Comparison of ENCODE assay signal across 23 mouse cellular contexts in the genomic region with DNA sequence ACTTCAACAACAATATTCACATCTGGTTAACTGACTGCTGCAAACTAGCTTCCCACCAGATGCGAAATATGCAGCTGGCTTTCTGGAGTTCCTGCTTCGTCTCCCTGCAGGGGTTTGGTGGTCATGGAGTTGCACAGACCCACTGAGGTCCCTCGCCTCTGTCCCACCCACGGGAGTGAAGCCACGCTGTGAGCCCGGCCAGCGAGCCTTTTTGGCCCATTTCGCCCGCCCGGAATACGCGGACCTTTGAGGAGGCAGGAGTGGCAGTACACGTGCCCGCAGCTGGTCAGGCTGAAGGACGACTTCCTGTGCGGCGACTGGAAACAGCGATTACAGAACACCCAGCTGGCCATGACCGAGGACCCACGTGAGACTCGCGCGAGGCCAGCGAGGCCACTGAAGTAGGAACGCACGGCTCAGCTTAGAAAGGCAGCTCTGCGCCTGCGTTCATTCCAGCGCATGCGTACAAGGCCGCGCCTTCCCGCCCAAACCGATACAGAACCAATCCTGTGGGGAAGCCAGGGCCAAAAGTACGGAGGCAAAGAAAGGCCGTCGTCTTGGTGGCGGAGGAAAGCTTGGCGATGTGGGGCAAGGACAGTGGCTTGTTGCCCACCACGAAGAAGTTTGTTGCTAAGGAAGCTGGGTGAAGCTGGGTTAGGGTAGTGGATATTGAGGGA. TPM values are rescaled to one million over a fixed set of nuclear protein-coding genes. Genes with fewer than 3 reads are reported as not detected.
DNase-seq lines count a peak whose midpoint lies in the region; ATAC-seq and TF ChIP-seq lines count a peak whose summit lies in the region.
"Had no signal": no experiment of that assay in that cellular context is flagged by ENCODE, and none has a peak within 500 bp of the region (broad histone marks: within the 10 kb centered on the region; RNA-seq: fewer than 3 reads in every experiment).

Gene Rnf212, minus strand, starts transcription at position 353 of the 677 bp plus-strand sequence.

- no peaks in the 10 kb centered on the region for H3K27me3 ChIP-seq in testis, adult 2 months (ENCODE audit: control insufficient read depth, insufficient read depth, low read length)
- H3K27me3 ChIP-seq: embryonic facial prominence, embryonic 12.5 days; forebrain, embryonic 13.5 days; heart, embryonic 15.5 days had no signal

- no peaks in the 10 kb centered on the region for H3K36me3 ChIP-seq in ES-E14 (ENCODE audit: control insufficient read depth, insufficient read depth, low read length, poor library complexity, severe bottlenecking)
- H3K36me3 ChIP-seq in testis, adult 2 months (ENCODE audit: control insufficient read depth, insufficient read depth, low read length) = no peaks in the 10 kb centered on the region
- H3K36me3 ChIP-seq: embryonic facial prominence, embryonic 12.5 days; heart, embryonic 15.5 days; hindbrain, embryonic 10.5 days had no signal

- H3K4me3 ChIP-seq in ES-E14 (ENCODE audit: insufficient read depth in 1 of 2, low read depth in 1 of 2, low read length in 2 of 2, poor library complexity in 1 of 2, severe bottlenecking in 1 of 2) = peak within 1 kb of the TSS in 1 of 2 experiments; percentile 51; a peak in 3 of 4 replicates
- H3K4me3 ChIP-seq in testis, adult 2 months (ENCODE audit: control insufficient read depth, low read depth, low read length) = peak within 1 kb of the TSS; percentile 86
- H3K4me3 ChIP-seq: embryonic facial prominence, embryonic 12.5 days; forebrain, embryonic 13.5 days; heart, adult 2 months; heart, embryonic 15.5 days; hindbrain, embryonic 10.5 days had no signal

- ATAC-seq in erythroid progenitor cell, adult 5-6 weeks (replicated peaks; ENCODE audit: low FRiP score, poor library complexity, severe bottlenecking) = no peak
- ATAC-seq: forebrain, embryonic 13.5 days; forebrain, postnatal 0 days had no signal

- peak within 1 kb of the TSS; percentile 6; the same call in 1 of the 2 replicates for H3K9ac ChIP-seq in ES-E14 (ENCODE audit: insufficient read depth, low read depth, low read length, poor library complexity, severe bottlenecking)
- H3K9ac ChIP-seq: embryonic facial prominence, embryonic 12.5 days; forebrain, embryonic 13.5 days; forebrain, postnatal 0 days; heart, embryonic 15.5 days; hindbrain, embryonic 14.5 days had no signal

- peak; percentile 94 for TF ChIP-seq POLR2A in testis, adult 2 months (IDR thresholded peaks at IDR 0.05; ENCODE audit: control insufficient read depth, low read depth, low read length)

- TF ChIP-seq CTCF in testis, adult 2 months (IDR thresholded peaks at IDR 0.05; ENCODE audit: control insufficient read depth, insufficient read depth, insufficient replicate concordance, low read depth, low read length) = no peak

- no peaks in the 10 kb centered on the region for H3K9me3 ChIP-seq in ES-E14 (ENCODE audit: control insufficient read depth, insufficient read depth, low read depth, low read length)
- H3K9me3 ChIP-seq: embryonic facial prominence, embryonic 12.5 days; forebrain, embryonic 13.5 days; heart, embryonic 15.5 days had no signal

- DNase-seq in embryo, embryonic 11 days = peak; percentile 0
- DNase-seq in embryo, embryonic 9.5 days (ENCODE audit: extremely low spot score) = no peak
- DNase-seq in 3134 (ENCODE audit: extremely low read depth, insufficient read length, low spot score) (peak; percentile 5), ES-E14 (ENCODE audit: low read depth, low spot score) (peak; percentile 54)
- no peak for DNase-seq in right cerebral cortex, postnatal 14 days
- DNase-seq in left cerebral cortex, adult 11 months (ENCODE audit: low spot score) = no peak
- DNase-seq: adrenal gland, adult 8-10 months; adrenal gland, postnatal 36 days; cerebellum, adult 2 months; forebrain, postnatal 0 days; heart, adult 2 months; heart, postnatal 14 days; kidney, adult 11 months had no signal

- H3K27ac ChIP-seq in ES-E14 (ENCODE audit: insufficient read depth, low read depth, low read length, poor library complexity, severe bottlenecking) = no peak within 1 kb of the TSS
- H3K27ac ChIP-seq in testis, adult 2 months (ENCODE audit: control insufficient read depth, insufficient read depth, low read depth, low read length) = peak within 1 kb of the TSS; percentile 76
- H3K27ac ChIP-seq: embryonic facial prominence, embryonic 12.5 days; forebrain, embryonic 13.5 days; heart, adult 2 months; heart, embryonic 15.5 days; hindbrain, embryonic 10.5 days; hindbrain, embryonic 14.5 days had no signal

- peaks cover 0 to 3% of the 10 kb centered on the region in 2 experiments; a peak in 1 of 4 replicates for H3K4me1 ChIP-seq in ES-E14 (ENCODE audit: control insufficient read depth in 2 of 2, insufficient read depth in 2 of 2, low read length in 2 of 2, poor library complexity in 1 of 2)
- no peaks in the 10 kb centered on the region; the same call in 1 of the 2 replicates for H3K4me1 ChIP-seq in testis, adult 2 months (ENCODE audit: control insufficient read depth, insufficient read depth, low read length)
- H3K4me1 ChIP-seq: embryonic facial prominence, embryonic 12.5 days; forebrain, embryonic 13.5 days; heart, embryonic 15.5 days; hindbrain, embryonic 10.5 days had no signal

- in situ Hi-C loops in ES-E14 (cut with MboI; ENCODE audit: low sequenced_read_pairs in 2 of 2, unreplicated experiment in 2 of 2) = no loop called here

TF ChIP-seq in ES-E14, 5 proteins besides CTCF, POLR2A, EP300 and RAD21:
- no peak for TF ChIP-seq ZC3H11A (IDR thresholded peaks at IDR 0.05; ENCODE audit: borderline replicate concordance, low read depth, low read length)
- TF ChIP-seq ZNF384 (IDR thresholded peaks at IDR 0.05; ENCODE audit: low read depth, low read length) = no peak
- no peak for TF ChIP-seq HCFC1 (IDR thresholded peaks at IDR 0.05; ENCODE audit: borderline replicate concordance, insufficient read depth, low read length)
- no peak for TF ChIP-seq MAFK (IDR thresholded peaks at IDR 0.05; ENCODE audit: insufficient read depth, low read depth, low read length)
- TF ChIP-seq CHD2 (IDR thresholded peaks at IDR 0.05; ENCODE audit: low read depth, low read length) = no peak

RNA-seq across cellular contexts. Expression of gene Rnf212, which starts in this region (rescaled TPM):
- total RNA-seq in ES-E14 (2012; rRNA removed) = 0.31 TPM in 1 of 2 replicates, not detected in the other
- polyA plus RNA-seq in testis, adult 2 months (2012; rRNA removed) = 11.6 and 16.4 TPM in 2 replicates
- 7.1 and 9.7 TPM in 2 replicates for total RNA-seq in erythroid progenitor cell, adult 5-6 weeks (2015; ENCODE audit: low replicate concordance)
- total RNA-seq in erythroid progenitor cell, adult 5-6 weeks (2017; ENCODE audit: low replicate concordance) = 13.5 and 16.0 TPM in 2 replicates
- total RNA-seq: adrenal gland, adult 8-10 months; adrenal gland, postnatal 36 days; forebrain, postnatal 0 days; gastrocnemius, adult 8-10 months; gastrocnemius, postnatal 4 days; heart, adult 2 months; heart, postnatal 14 days had no signal
- polyA plus RNA-seq: C2C12; cerebellum, adult 2 months; forebrain, embryonic 13.5 days; forebrain, postnatal 0 days; heart, adult 2 months; heart, embryonic 15.5 days; hindbrain, embryonic 14.5 days had no signal

Comparison
In these comparisons a context has a peak if more than half of its experiments do, and no peak if none do; other contexts are left out.
1. DNase-seq: peak in embryo, embryonic 11 days (single experiment) and 3134 (single experiment); none in embryo, embryonic 9.5 days (single experiment), right cerebral cortex, postnatal 14 days (single experiment) and left cerebral cortex, adult 11 months (single experiment).
2. Peak in DNase-seq and H3K9ac ChIP-seq in ES-E14; RNA of the gene not detected or under 1 TPM.